Mouse (Mus musculus) heart, postnatal 14 days (tissue): ENCODE results near the gene Wnt8b. TPM values are rescaled to one million over a fixed set of nuclear protein-coding genes. Genes with fewer than 3 reads are reported as not detected.
A peak's percentile ranks its signal among the peaks of the same experiment; 100 is the strongest.

Experiments
- DNase-seq, 2 experiments: peaks; one replicate each; pipeline ENCODE4 v3.0.0; 2021 to 2022
- intact Hi-C: fragments of 180-260 bp; cut with DNase I; formaldehyde crosslinking; loops from one replicate; pipeline ENCODE4 v1.15.1; 2025
- total RNA-seq, 2 experiments: library from RNA; stranded (reverse); gene quantifications; 2 replicates each; pipeline ENCODE4 v1.2.3; 2021

Gene Wnt8b
- total RNA-seq, 2 experiments from 2014 or later: not detected

DNA sequence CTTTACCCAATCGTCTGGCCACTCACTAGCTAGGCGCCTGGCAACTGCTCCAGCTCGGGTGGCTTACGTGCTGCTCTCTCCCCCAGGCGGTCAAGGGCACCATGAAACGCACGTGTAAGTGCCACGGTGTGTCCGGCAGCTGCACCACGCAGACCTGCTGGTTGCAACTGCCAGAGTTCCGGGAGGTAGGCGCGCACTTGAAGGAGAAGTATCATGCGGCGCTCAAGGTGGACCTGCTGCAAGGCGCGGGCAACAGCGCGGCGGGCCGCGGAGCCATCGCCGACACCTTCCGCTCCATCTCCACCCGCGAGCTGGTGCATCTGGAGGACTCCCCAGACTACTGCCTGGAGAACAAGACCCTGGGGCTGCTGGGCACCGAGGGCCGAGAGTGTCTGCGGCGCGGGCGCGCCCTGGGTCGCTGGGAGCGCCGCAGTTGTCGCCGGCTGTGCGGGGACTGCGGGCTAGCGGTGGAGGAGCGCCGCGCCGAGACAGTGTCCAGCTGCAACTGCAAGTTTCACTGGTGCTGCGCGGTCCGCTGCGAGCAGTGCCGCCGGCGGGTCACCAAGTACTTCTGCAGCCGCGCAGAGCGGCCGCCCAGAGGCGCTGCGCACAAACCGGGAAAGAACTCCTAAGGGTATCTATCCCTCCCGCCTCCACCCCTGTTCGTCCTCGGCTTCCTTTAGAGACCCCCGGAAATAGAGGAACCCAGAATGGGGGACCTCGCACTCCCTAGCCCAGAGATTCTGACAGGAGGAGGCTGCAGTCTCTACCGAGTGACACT is 18.4 kb downstream of the Wnt8b start:
- DNase-seq: peak; percentile 34 to 50
- intact Hi-C loops: no loop called here

DNA sequence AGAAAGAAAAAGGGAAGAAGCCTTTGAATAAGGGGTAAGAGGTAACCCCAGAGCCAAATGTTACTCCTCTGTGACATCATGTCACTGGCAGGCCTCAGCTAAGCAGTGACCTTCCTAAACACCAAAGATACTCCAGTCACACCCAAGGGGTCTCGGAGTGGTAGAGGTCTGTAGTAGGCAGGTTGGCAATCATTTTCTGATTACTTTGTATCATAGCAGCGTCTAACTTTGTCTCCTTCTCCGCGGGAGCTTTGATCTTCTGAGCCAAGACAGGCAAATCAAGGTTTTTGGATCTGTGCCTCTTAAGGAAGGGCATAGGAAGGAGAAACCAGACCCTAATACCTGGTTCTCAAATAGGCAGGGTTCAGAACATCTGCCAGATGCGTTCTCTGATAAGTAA is 19.3 kb downstream of the Wnt8b start:
- intact Hi-C loops: no loop called here
- no peak for DNase-seq

DNA sequence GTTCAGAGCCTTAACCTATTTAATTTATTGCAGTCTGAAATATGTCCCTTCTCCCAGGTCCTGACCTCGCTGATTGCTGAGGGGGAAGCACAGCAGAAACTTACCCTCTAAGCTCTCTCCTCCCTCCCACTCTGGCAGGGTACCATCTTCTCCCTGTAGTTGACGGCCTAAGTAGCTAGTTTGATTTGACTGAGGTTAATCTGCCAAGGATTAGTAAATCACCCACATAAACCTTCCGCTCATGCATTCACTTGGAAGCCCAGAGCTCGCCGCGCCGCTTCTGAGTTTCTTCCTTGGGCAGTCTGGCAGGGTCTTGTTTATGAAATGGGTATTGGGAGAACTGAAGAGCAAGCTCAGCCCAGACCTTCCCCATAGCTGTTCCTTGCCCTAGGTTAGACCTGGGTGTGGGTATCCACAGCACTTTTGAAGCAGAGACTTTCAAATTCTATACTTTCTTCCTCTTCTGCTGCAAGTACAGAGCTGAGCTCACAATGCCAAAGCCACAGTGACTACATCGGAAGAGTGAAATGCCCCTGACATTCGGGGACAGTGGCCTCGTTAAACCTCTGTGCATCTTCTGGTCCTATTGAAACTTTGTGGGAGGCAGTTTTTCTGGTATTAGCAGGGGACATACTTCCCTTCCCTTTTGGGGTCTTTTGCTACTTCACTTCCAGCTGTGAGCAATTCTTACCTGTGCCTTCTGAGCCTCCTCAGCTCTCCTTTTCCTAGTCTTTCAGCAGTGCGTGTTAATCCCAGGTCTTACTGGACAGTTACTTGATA is 20.0 kb downstream of the Wnt8b start:
- intact Hi-C loops: no loop called here
- no peak for DNase-seq

DNA sequence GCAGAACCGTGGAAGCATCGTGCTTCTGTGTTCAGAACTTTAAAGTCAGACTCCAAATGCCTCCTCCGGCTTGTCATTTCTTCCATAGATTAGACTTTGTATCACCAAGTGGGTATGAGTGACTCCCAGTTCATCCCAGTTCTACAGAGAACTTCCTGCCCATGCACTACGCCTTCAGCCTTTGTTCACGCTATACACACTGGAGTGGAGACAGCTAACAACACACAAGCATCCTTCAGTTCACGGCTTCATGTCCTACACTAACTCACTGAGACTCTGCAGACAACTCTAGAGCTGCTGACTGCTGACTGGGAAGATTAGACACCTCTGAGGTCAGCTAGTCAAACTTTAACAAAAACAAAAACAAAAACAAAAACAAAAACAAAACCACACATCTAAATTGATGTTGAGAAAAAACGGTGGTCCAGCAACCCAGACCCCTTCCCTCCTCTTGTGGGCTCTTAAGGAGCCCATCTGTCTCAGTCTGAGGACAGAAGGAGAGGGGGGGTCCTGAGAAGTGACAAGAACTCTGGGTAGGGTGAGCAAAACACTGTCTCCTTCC is 20.7 kb downstream of the Wnt8b start:
- no peak for DNase-seq
- intact Hi-C loops: no loop called here

DNA sequence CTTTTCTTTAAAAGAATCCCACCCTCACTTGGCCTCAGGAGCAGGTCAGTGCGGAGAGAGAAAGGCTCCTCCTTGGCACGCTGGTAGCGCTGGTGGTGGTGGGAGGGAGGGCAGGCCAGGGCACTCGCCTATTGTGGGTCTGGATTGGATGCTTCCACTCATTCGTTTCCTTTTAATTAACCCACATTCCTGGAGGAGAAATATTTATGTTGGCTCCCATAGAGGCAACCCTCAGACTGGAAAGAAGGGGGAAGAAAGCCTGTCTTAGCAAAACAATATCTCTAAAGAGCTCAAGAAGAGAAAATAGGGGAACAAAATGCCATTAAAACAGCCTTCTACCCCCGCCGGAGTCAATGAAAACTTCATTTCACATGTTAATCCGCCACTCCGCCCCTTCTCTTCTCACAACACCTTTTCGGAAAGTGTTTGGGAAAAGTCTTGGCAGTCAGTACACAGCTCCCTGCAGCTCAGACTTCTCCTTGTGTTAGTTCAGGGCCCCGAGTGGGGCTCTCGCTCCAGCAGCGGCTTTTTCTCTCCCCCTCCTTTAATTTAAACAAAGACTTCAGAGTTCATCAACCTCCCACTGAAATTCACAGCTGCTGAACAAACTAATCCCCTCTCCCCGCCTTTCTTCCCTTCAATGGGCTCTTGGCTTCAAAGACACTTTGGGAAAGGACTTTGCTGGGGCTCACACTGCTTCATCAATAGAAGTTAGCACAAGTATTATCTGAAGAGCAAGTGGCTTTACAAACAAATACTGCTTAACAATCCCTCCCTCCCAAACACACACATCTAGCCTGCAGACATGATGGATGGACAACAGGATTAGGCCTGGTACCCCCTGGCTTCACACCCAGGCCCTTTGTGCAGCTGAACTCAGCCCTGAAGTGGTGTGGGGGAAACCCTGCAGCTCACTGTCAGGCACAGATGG is 21.5 kb downstream of the Wnt8b start:
- no peak for DNase-seq
- intact Hi-C loops: no loop called here

DNA sequence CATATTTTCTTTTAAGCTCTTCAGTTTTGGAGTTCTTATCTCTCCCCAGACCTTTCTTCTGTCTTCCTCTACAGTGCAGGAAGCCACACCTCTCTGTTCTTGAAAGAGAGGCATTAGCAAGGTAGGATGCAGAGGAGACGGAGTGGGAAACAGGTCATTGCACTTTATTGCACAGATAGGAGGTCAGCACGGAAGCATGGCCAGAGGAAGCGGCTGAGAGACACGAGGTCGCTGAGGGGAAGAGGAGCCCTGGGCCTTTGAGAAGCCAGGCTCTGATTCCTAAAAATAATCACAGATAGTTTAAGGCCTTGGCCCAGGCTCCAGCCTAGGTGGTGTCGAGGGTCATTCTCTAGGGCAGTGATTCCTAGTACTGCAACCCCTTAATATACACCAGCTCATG is 22.5 kb downstream of the Wnt8b start:
- no peak for DNase-seq
- intact Hi-C loops: no loop called here

DNA sequence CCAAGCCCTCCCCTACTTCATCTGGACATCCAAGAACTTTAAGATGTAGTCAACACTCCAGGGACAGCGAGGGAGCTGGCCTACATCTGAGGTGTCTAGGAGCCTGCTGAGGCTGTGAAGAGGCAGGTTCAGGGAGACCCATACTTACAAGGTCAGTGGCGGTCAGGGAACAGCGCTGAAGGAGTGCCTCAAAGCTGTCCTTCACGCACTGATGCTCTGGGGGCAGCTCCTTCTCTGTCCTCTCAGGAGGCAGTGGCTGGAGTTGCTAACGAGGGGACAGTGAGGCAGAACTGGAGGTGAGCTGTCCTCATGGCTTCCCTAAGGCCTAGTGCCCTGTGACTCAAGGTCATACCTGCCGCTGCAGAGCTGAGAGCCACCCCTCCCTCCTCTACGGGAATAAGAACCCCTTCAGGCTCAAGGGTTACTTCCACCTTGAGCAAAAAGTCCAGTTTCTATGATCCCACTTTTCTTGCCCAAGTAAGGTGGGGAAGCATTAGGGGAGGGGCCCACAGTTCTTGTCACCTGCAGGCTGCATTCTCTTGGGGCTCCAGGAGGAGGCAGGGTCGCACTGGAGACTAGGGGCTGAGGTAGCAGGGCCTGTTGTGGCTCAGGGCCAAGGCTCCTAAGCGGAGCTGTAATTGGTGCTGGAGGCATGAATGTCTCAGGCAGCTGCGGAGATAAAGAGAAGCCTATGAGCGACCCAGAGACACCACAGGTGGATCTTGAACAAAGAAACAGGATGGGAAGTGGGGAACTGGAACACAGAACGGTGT is 24.9 kb downstream of the Wnt8b start:
- peak in 1 of 2 experiments; percentile 21 for DNase-seq
- intact Hi-C loops: no loop called here

DNA sequence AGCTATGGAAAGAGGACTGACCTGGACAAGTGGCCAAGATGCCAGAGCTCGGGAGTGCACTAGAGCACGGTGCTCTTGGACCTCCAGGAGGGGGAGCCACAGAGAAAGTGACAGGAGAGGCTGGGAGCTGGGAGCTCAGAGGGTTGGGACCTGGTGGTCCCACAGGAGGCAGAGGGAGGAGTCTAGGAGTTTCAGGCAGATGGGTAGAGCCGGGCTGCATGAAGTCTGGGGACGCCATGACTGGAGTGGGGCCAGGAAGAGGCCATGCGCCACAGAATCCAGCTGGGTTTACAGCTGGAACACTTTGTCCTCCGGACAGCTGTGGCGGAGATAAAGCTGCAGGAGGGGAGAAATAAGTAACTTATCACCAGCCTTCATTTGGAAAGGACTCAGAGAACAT is 25.9 kb downstream of the Wnt8b start:
- intact Hi-C loops: no loop called here
- DNase-seq: peak; percentile 79

DNA sequence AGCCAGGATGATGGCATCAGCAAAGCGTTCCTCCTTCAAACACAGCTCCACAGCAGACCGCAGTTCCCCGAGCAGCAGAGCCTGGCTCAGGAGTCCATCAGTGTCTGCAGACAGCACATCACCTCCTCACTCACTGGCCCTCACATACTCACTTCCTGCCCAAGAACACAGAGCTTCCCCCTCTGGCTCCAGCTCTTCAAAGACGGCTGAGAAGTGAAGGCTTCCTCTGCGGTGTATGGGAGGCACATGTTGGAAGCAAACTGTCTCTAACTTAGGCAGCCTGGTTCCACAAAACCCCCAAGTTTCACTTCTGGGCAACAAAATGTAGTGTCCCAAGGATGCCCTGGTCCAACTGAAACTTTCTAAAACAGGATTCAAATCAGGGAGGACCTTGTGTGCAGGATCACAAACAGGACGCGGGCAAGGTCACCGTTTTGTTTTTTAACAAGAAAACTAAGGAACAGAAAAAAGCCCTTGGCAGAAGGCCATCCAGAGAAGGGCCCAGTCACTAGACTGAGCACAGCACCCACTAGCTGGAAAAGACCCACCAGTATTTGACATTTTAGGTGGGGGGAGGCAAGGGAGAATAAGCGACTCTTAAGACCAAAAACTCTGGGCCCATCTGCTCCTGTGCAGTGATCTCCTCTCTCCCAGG is 32.4 kb downstream of the Wnt8b start:
- DNase-seq: no peak
- intact Hi-C loops: no loop called here

DNA sequence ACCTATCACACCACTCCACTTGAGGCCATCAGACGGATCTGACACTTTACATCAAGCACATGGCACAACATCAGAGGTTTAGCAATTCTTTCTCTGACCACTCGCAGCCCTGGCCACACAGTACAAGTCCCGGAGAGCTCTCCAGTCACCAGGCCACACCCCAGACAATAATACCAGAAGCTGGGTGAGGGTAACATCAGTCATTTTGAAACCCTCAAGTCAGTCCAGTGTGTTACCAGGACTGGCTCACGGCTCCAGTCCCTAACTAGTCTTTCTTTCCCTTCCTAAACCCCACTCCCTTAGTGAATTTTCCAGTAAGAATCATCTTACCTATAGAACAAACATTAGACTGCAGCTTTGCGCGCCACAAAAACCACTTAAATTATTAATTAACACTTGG is 36.7 kb downstream of the Wnt8b start:
- intact Hi-C loops: loop anchor here (10.0 kb wide), 1 partner anchor 335 kb away; the partner anchor contains the start of gene Pkd2l1
- DNase-seq: no peak

DNA sequence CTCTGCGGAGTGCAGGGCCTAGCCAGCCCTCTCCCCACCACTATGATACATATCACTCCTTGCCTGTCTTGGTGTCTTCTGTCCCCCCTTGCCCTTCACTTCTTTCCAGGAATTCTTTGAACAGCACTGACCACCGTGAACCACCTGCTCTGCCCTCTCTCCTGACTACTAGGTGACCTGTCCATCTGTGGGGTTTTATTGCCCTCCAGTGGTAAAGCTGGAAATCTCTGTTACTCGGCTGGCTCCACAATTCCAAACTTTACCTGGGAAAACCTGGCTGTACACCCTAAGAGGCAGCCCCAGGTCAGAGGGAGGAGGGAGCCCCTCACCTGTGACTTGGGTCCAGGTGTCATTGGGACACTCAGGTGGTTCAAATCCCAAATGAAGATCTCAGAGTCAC is 42.1 kb downstream of the Wnt8b start:
- intact Hi-C loops: loop anchor here (5.0 to 10.0 kb wide), 2 partner anchors 53 to 341 kb away; partner anchors contain the start of gene Pkd2l1
- DNase-seq: peak in 1 of 2 experiments; percentile 30

DNA sequence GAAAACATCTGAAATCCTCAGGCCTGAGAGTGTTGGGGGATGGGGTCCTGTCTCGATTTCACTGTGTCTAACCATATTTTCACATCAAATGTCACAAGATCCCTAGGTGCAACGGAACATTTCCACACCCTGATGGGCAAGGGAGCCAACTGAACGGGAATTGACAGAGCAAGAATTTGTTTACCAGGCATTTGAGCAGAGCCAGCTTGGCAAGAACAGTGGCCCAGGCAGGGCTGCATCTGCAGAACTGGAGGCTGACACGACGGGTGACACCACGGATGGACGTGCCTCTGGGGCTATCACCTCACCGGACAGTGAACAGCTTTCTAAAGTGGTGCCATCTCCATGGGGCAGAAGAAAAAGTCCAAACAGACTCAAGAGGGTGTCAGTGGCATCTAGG is 44.1 kb downstream of the Wnt8b start:
- intact Hi-C loops: loop anchor here (5.0 to 10.0 kb wide), 2 partner anchors 55 to 343 kb away; partner anchors contain the start of gene Pkd2l1
- DNase-seq: no peak

DNA sequence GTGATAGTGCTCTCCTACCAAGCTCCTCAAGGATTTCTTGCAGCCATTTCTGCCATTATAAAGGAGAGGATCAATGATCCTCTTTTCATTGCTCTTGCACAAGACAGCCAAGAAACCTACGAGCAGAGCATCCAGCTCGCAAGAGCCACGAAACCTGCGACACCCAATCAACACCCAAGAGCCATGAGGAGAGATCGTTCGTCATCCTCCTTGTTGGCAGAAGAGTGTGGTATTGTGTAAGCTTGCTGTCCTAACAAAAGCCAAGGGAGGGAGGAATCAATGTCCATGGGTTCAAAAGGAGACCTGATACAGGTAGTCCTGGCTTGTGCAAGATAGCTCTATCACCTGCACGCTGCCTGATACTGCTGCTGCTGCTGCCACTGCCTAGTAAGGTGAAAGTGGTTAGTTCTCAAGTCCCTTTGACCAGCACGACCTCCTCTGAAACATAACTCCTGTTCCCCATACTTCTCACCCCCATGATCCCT is 49.5 kb downstream of the Wnt8b start:
- intact Hi-C loops: loop anchor here (5.0 kb wide), 2 partner anchors 120 to 170 kb away; no protein-coding TSS in a partner anchor

DNA sequence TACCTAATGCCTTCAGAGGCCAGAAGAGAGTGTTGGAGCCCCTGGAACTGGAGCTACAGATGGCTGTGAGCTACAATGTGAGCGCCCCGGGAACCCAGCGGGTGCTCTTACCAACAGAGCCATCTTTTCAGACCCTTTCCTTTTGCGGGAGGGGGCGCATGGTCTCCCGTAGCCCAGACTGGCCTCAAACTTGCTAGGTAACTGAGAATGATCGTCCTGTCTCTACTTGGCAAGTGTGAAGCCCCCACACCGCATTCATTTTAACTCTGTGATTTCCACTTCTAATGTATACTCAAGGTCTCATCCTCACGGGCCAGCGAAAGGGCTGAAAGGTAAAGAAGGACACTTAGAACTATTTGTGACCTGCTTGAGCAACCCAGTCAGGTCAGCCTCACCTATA is 51.1 kb downstream of the Wnt8b start:
- intact Hi-C loops: loop anchor here (5.0 kb wide), 2 partner anchors 122 to 172 kb away; no protein-coding TSS in a partner anchor
- no peak for DNase-seq

More for the DNA sequence above, 49.5 kb downstream of the Wnt8b start:
- no peak for DNase-seq

DNA sequence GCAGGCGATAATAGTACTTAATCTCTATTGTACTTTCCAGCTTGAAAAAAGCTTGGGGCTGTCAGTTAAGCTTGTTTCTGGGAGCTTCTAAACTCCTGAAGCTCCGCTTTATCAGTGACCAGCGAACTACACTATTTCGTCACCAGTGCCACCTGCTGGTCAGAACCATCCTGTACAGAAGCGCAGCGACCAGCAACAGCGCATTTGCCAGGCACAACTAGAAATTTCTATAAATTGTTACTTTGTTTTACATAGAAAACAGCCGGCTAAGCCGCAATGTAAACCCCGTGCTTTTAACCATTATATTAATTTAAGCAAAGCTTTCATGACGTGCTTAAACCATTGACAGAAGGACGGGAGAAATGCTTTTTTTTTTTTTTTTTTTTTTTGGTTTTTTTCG is 51.5 kb downstream of the Wnt8b start:
- intact Hi-C loops: loop anchor here (5.0 kb wide), 2 partner anchors 122 to 172 kb away; no protein-coding TSS in a partner anchor
- DNase-seq: peak; percentile 75 to 86

DNA sequence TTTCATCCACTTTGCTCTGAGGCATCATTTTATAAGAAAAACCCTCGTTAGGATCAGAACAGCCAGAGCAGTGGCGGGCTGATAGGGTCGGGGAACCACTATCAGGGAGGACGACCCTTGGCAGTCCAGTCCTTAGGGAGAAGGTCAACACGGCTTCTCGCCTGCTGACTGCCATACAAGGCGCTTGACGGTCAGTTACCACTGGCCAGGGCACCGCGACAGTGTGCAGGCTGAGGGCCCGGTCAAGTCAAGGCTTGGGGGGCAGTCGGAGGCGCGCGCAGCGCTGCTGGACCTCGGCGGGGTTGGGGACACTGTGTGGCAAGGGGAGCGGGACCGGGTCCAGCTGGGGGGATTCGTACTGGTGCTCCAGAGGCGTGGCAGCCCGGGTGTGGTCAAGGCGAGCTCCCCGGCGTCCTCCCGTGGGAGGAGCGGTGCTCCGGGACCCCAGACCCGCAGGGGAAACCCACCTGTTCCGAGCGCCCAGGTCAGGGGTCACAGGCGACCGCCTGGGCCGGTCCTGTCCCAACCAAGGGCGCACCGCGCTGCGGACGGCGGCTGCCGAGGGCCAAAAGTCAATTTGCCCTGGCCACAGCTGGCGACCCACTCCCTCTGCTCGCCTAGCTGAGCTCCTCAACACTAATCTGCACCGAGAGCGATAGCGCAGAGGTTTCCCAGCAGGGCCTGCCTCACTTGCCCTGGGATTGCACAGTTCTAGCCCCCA is 52.2 kb downstream of the Wnt8b start, which contains the start of gene Sec31b:
Sec31b (minus strand) TSS at position 544 of the 721 bp plus-strand sequence.
- intact Hi-C loops: no loop called here
- DNase-seq: peak; percentile 56 to 66

DNA sequence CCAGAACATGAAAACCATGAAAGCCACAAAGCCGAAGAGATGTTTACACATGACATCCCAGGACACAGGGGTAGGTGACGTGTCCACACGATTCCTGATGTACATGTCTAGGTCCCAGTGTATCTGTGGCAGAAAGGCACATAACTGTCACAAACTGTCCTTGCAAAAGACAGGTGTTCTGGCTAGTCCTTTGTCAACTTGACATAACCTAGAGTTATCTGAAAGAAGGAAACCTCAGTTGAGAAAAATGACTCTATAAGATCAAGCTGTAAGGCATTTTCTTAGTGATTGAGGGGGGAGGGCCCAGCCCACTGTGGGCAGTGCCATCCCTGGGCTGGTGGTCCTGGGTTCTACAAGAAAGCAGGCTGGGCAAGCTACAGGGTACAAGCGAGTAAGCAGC is 59.5 kb downstream of the Wnt8b start, which contains the start of gene Gm20538:
Gm20538 (minus strand) TSS at position 101 of the 400 bp plus-strand sequence.
- DNase-seq: no peak
- intact Hi-C loops: no loop called here

DNA sequence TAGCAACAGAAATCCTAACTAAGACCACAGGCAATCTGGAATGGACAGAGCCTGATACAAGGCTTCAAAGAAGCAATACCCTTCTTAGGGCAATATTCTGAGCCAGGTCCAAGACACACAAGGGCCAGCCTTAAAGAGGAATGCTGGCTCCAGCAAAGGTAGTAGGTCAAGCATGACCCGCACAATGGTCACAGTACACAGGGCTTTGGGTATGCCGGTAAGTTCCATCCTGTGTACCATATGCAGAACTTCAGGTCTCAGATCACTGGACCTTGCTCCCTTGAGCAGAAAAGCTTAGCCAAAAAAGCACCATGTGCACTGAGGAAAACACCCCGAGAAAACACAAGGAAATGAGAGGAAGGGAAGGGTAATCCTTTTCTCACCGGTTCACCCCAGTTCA is 60.0 kb downstream of the Wnt8b start:
- intact Hi-C loops: no loop called here
- DNase-seq: no peak
